Mouse (Mus musculus) adrenal gland, postnatal 36 days (tissue): ENCODE measurements at regions not wholly inside any gene's neighbourhood (a gene's known extent, or its start where the extent isn't known, plus 50 kb on each side); places are given as distances from the start of the nearest gene placed in this dataset.
"Not testable (repeated sequence)": the region's sequence is repeated elsewhere in the genome, so short reads cannot be mapped to it uniquely, and the experiment has no call there.

ENCODE experiments used
- DNase-seq, 2 experiments: peaks; one replicate each; pipeline ENCODE4 v3.0.0; 2021; ENCODE audit warnings: mixed read lengths in 1 of 2

GRCm38 (mm10) chr1:43305349-43306278, 108.8 kb upstream of the Fhl2 start:
- DNase-seq, result no peak

GRCm38 (mm10) chr1:43310711-43311695, 114.2 kb upstream of the Fhl2 start:
- DNase-seq, result no peak

GRCm38 (mm10) chr1:43316331-43316730, 119.5 kb upstream of the Fhl2 start:
- DNase-seq, result not testable (repeated sequence)

GRCm38 (mm10) chr1:43317076-43317871, 120.5 kb upstream of the Fhl2 start:
- DNase-seq, result peak; percentile 22 to 29

GRCm38 (mm10) chr1:43333488-43333887, 110.9 kb upstream of the Nck2 start:
- not testable (repeated sequence) for DNase-seq

GRCm38 (mm10) chr1:43337168-43337784, 107.1 kb upstream of the Nck2 start:
- peak; percentile 66 to 76 for DNase-seq

GRCm38 (mm10) chr1:43338096-43338915, 106.1 kb upstream of the Nck2 start:
- DNase-seq, result no peak

- DNase-seq, result no peak
These were observed 101.5 kb upstream of the Nck2 start for GRCm38 (mm10) chr1:43342848-43343247.

- DNase-seq, result no peak
These were observed 101.0 kb upstream of the Nck2 start for GRCm38 (mm10) chr1:43343410-43343809.

GRCm38 (mm10) chr1:43344001-43344400, 100.4 kb upstream of the Nck2 start:
- no peak for DNase-seq

- DNase-seq, result no peak
These were observed 97.2 kb upstream of the Nck2 start for GRCm38 (mm10) chr1:43347152-43347551.

GRCm38 (mm10) chr1:43349966-43350365, 94.4 kb upstream of the Nck2 start:
- DNase-seq, result no peak

GRCm38 (mm10) chr1:43358191-43358590, 86.2 kb upstream of the Nck2 start:
- DNase-seq, result no peak

GRCm38 (mm10) chr1:43359662-43360061, 84.7 kb upstream of the Nck2 start:
- DNase-seq, result no peak

- DNase-seq, result no peak
These were observed 84.1 kb upstream of the Nck2 start for GRCm38 (mm10) chr1:43360291-43360690.

- DNase-seq, result no peak
These were observed 83.6 kb upstream of the Nck2 start for GRCm38 (mm10) chr1:43360741-43361140.

GRCm38 (mm10) chr1:43361455-43361863, 82.9 kb upstream of the Nck2 start:
- DNase-seq, result peak in 1 of 2 experiments; percentile 9

- no peak for DNase-seq
These were observed 82.2 kb upstream of the Nck2 start for GRCm38 (mm10) chr1:43362136-43362535.

- DNase-seq, result peak; percentile 17 to 41
These were observed 81.2 kb upstream of the Nck2 start for GRCm38 (mm10) chr1:43363178-43363577.

- no peak for DNase-seq
These were observed 77.9 kb upstream of the Nck2 start for GRCm38 (mm10) chr1:43366433-43366832.
